Mouse (Mus musculus) embryo, embryonic 11.5 days (tissue): ENCODE results near the gene Ncdn.

ENCODE experiments used
- DNase-seq: peaks from one replicate; pipeline ENCODE4 v3.0.0-alpha.2; 2012; ENCODE audit warnings: low read depth, low spot score

Ncdn gene

GRCm38 (mm10) chr4:126732531-126733380 is 20.5 kb downstream of the Ncdn start:
- no peak for DNase-seq

DNA sequence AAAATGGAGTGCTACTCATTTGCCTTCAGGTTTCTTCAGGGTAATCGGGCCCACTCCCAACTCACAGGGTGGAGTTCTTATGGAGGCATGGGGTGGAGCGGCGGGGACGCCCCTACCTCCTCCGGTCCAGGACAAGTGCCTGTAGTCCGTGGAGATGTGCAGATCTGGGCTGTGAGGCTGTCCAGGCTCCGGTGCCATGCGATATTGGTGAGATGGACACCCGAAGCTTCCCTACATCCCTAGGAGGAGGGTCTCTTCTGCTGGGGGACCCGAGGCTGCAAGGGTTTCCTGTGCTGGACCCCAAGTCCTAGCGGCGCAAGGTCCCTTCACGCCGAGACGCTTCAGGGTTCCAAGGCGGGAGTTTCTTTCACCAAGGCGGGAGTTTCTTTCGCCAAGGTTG is 21.1 kb downstream of the Ncdn start:
- no peak for DNase-seq

GRCm38 (mm10) chr4:126707439-126707826 is 45.8 kb downstream of the Ncdn start:
- no peak for DNase-seq

GRCm38 (mm10) chr4:126706630-126707438 is 46.4 kb downstream of the Ncdn start:
- DNase-seq, result peak; percentile 42

GRCm38 (mm10) chr4:126696908-126697307 is 56.3 kb downstream of the Ncdn start:
- no peak for DNase-seq
